8 mouse cellular contexts compared by ENCODE assay signal in genomic region chr17:6054934-6055355, GRCm38 (mm10). TPM values are rescaled to one million over a fixed set of nuclear protein-coding genes. Genes with fewer than 3 reads are reported as not detected.
DNase-seq lines count a peak whose midpoint lies in the region; ATAC-seq and TF ChIP-seq lines count a peak whose summit lies in the region.

No protein-coding gene starts in this region.

- no peak for TF ChIP-seq POLR2A in kidney, adult 2 months (IDR thresholded peaks at IDR 0.05; ENCODE audit: low read depth, low read length)

- H3K4me1 ChIP-seq in kidney, adult 2 months (ENCODE audit: control insufficient read depth, insufficient read depth, low read length), result peaks cover 3% of the 10 kb centered on the region; the same call in 1 of the 2 replicates
- H3K4me1 ChIP-seq in lung, postnatal 0 days (ENCODE audit: insufficient read depth, low read depth, low read length), result no peaks in the 10 kb centered on the region

- no peaks in the 10 kb centered on the region for H3K9me3 ChIP-seq in lung, postnatal 0 days (ENCODE audit: low read length)

- peak; percentile 27 to 81 for DNase-seq in frontal cortex, adult 2 months (ENCODE audit: extremely low spot score in 1 of 2, low spot score in 1 of 2)
- no peak for DNase-seq in frontal cortex, postnatal 14 days (ENCODE audit: low spot score in 2 of 2)
- DNase-seq in testis, postnatal 10 days (ENCODE audit: low spot score), result peak; percentile 85
- DNase-seq in testis, postnatal 14 days (ENCODE audit: low spot score), result no peak
- DNase-seq in c-Kit-positive CD71-positive TER-119-negative erythroid progenitor cells, embryonic 14.5 days (ENCODE audit: low read depth), result peak; percentile 71
- DNase-seq in kidney, adult 2 months, result peak; percentile 71
- DNase-seq in lung, postnatal 0 days (ENCODE audit: low spot score), result peak; percentile 73
- peak; percentile 61 to 83 for DNase-seq in spleen, postnatal 4 days (ENCODE audit: low spot score in 2 of 2)

- TF ChIP-seq EP300 in lung, postnatal 0 days (IDR thresholded peaks at IDR 0.05), result no peak

- TF ChIP-seq CTCF in kidney, adult 2 months (conservative IDR thresholded peaks at IDR 0.05; ENCODE audit: insufficient read depth, insufficient read length, low read depth, low read length), result peak; percentile 54
- TF ChIP-seq CTCF in lung, postnatal 0 days (IDR thresholded peaks at IDR 0.05), result peak; percentile 57

- H3K4me2 ChIP-seq in lung, postnatal 0 days (replicated peaks; ENCODE audit: low read depth, low read length), result no peak overlapping the region

- H3K9ac ChIP-seq in lung, postnatal 0 days (replicated peaks; ENCODE audit: low read depth), result no peak overlapping the region

- no peak overlapping the region for H3K27ac ChIP-seq in kidney, adult 2 months (ENCODE audit: insufficient read depth, low read depth, low read length)
- H3K27ac ChIP-seq in lung, postnatal 0 days (ENCODE audit: low read length), result no peak overlapping the region

- no peak; the same call in 1 of the 2 replicates for ATAC-seq in lung, postnatal 0 days

- no peaks in the 10 kb centered on the region for H3K27me3 ChIP-seq in kidney, adult 2 months (replicated peaks; ENCODE audit: control insufficient read depth, insufficient read depth, low read length)
- no peaks in the 10 kb centered on the region for H3K27me3 ChIP-seq in lung, postnatal 0 days (replicated peaks; ENCODE audit: insufficient read depth, low read length)

- H3K36me3 ChIP-seq in kidney, adult 2 months (ENCODE audit: control insufficient read depth, insufficient read depth, low read length), result no peaks in the 10 kb centered on the region
- no peaks in the 10 kb centered on the region for H3K36me3 ChIP-seq in lung, postnatal 0 days (ENCODE audit: insufficient read depth, low read length)

- 24% methylated on average over 5 of the region's 5 CpGs for WGBS in kidney, adult 2 months
- WGBS in lung, postnatal 0 days, result 21% methylated on average over 5 of the region's 5 CpGs

- H3K4me3 ChIP-seq in kidney, adult 2 months (ENCODE audit: insufficient read depth, low read depth, low read length), result no peak overlapping the region
- no peak overlapping the region for H3K4me3 ChIP-seq in lung, postnatal 0 days (ENCODE audit: low read depth, low read length)

RNA-seq across cellular contexts. Expression of gene Serac1, which starts 24.6 kb away (rescaled TPM):
- polyA plus RNA-seq in frontal cortex, adult 2 months (2012; rRNA removed), result 22.5 and 22.7 TPM in 2 replicates
- 4.1 and 4.3 TPM in 2 replicates for polyA plus RNA-seq in kidney, adult 2 months (2012; rRNA removed)
- 2.5 and 3.0 TPM in 2 replicates for polyA plus RNA-seq in lung, postnatal 0 days (2015; fragmentation: Nextera tagmentation; extraction: Ambion mirVana)

RNA-seq across cellular contexts. Expression of gene Gtf2h5, which starts 24.6 kb away (rescaled TPM):
- 78.0 and 84.1 TPM in 2 replicates for polyA plus RNA-seq in frontal cortex, adult 2 months (2012; rRNA removed)
- 25.4 and 39.5 TPM in 2 replicates for polyA plus RNA-seq in kidney, adult 2 months (2012; rRNA removed)
- polyA plus RNA-seq in lung, postnatal 0 days (2015; fragmentation: Nextera tagmentation; extraction: Ambion mirVana), result 135 and 139 TPM in 2 replicates

RNA-seq across cellular contexts. Expression of gene Tulp4, which starts 51.3 kb away (rescaled TPM):
- polyA plus RNA-seq in frontal cortex, adult 2 months (2012; rRNA removed), result 80.7 and 83.5 TPM in 2 replicates
- 42.5 and 48.0 TPM in 2 replicates for polyA plus RNA-seq in kidney, adult 2 months (2012; rRNA removed)
- polyA plus RNA-seq in lung, postnatal 0 days (2015; fragmentation: Nextera tagmentation; extraction: Ambion mirVana), result 34.4 and 35.4 TPM in 2 replicates

Comparison
In these comparisons a context has a peak if more than half of its experiments do, and no peak if none do; other contexts are left out.
1. DNase-seq: peak in frontal cortex, adult 2 months (2 of 2), testis, postnatal 10 days (single experiment), c-Kit-positive CD71-positive TER-119-negative erythroid progenitor cells, embryonic 14.5 days (single experiment), kidney, adult 2 months (single experiment), lung, postnatal 0 days (single experiment) and spleen, postnatal 4 days (2 of 2); none in frontal cortex, postnatal 14 days (0 of 2) and testis, postnatal 14 days (single experiment).